Mouse (Mus musculus): ENCODE measurements at regions not wholly inside any gene's neighbourhood (a gene's known extent, or its start where the extent isn't known, plus 50 kb on each side); places are given as distances from the start of the nearest gene placed in this dataset.

DNA sequence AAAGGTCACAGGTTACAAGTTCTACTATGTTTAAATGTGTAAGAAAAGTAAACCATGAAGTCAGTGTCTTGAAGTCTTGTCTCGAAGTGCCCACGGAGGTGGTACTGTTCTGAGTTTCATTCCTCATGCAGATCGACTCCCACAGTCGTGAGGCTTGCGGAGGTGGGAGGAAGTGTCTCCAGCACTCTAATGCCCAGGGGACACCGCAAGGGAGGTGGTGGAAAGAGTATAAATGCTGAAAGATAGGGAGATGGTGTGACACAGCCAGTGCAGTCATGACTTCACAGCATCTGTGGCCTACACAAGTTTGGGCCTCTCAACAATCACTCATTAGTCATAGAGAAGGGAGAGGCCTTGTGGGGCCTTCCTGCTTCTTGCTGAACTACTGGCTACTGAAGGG, 112.8 kb upstream of the Adra1d start:
- no peak for DNase-seq (ENCODE audit: low spot score in 2 of 2)

DNA sequence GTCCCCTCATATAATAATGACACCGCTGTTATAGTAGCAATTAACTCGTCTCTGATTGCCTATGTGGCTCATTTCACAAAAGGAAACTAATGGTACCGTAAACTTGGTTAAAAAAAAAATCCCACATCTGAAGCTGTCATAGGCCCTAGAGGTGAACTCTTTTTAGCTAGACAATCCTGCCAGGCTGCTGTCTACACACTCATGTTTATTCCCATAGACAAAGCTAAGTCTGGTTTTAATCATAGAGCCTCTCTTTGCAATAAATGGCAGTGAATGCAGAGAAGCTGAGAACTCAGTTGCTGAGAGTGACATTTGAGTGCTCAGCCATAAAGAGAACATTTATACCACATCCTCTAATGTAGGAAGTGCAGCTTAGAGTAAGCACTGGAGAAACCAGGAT, 111.3 kb upstream of the Adra1d start:
- no peak for DNase-seq (ENCODE audit: low spot score in 2 of 2)

DNA sequence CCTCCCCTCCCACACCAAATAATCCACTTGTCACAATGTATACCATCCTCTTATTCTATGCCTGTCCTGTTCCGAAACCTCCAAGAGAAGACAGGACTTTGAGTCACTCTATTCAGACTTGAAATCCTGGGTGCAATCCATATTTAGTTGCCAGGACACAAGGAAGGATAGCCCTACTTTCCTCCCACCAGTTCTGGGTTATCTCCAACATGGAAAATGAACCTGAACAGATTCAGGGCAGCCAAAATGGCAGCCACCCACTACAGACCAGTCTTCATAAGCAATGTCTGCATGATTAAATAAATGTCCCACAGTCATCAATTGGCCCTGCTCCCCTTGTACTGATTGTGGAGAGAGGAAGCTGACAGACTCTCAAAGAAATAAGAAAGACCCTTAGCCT, 110.6 kb upstream of the Adra1d start:
- DNase-seq (ENCODE audit: low spot score in 2 of 2) = no peak

DNA sequence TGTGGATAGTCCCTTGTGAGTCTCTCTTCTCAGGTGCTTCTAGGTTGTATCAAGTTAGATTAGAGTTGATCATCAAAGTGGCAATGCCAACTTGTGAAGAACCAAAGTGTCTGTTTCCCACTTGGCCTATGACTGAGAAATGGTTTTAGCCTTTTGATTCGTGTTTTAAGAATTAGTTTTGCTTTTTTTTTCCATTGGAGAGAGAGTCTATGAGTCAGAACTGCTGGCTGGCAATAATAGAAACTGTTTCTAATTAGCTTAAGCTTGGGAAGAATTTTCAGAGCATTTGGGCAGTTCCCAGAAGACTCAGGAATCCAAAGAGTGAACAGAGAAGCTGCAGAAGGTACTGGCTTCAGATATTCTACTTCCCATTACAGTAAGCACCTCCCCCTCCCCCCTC, 110.1 kb upstream of the Adra1d start:
- DNase-seq (ENCODE audit: low spot score in 2 of 2) = no peak

DNA sequence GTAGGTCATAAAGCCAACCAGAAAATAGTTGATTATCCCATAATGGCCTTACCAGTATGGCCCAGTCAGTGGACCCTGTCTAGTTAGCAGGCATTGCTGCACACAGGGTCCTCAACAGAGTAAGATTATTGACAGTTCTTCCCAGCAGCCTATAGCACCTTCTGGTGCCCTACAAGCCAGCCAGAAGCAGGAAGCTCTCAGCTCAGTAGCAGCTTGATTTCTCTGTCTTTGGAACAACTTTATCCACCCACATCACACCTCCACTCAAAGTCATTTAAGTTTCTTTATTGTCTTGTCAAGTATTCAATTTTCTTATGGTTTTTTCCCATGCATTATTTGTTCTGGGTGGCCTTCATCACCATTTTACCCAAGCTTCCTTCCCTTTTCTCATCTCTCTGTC, 108.8 kb upstream of the Adra1d start:
- DNase-seq (ENCODE audit: low spot score in 2 of 2) = no peak

DNA sequence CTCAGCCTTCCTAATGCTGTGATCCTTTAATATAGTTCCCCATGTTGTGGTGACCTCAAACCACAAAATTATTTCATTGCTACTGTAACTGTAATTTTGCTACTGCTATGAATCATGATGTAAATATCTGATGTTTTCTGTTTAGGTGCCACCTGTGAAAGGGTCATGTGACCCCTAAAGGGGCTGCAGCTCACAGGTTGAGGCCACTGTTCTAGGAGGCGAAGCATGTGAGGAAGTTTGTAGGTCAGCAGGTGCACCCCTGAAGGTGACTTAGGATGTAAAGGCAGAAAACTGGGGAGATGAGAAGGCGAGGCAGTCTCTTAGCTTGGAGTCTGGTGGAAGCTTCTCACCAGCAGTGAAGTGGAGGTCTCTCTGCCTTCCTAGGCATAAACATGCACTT, 105.8 kb upstream of the Adra1d start:
- DNase-seq (ENCODE audit: low spot score in 2 of 2) = no peak

DNA sequence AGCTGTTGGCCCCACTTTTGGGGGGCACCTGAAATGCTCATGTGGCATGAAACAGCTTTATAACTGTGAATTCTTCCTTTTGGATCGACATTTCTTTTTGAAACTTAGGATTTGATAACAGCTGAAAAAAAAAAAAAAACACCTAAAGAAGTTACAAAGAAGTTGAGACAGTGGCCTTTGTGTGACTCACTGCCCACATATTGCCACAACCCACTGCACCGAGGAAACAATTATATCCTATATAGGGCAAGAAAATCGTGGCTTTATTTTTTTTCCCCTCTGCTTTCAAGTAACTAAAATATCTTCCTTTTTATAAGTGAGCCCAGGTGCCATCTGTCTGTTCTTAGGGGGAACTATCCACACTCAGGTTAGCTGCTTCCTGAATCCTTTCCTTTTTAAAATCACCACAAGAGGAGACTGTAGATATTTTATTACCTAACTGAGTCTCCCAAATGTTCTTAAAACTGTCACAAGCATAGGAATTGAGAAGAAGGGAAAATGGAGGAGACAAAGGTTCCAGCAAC, 104.8 kb upstream of the Adra1d start:
- DNase-seq (ENCODE audit: low spot score in 2 of 2) = no peak

DNA sequence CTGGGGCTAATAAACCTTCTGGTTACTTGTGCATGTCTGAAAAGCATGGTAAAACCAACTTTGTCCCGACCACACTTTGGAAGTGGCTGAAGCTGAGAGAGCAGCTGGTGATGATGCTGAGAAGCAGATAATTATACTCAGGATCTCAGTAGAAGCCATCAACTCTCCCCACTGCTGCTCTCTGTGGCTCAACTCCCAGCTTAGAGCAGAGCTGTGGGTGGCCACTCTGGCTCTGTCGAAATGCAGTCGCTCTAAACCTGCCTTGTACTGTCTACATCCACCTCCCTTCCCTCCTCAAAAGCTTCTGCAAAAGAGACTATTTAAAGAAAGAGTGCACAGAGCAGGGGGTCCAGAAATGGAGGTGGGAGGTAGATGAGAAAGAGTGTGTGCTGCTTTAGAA, 102.5 kb upstream of the Adra1d start:
- no peak for DNase-seq (ENCODE audit: low spot score in 2 of 2)

DNA sequence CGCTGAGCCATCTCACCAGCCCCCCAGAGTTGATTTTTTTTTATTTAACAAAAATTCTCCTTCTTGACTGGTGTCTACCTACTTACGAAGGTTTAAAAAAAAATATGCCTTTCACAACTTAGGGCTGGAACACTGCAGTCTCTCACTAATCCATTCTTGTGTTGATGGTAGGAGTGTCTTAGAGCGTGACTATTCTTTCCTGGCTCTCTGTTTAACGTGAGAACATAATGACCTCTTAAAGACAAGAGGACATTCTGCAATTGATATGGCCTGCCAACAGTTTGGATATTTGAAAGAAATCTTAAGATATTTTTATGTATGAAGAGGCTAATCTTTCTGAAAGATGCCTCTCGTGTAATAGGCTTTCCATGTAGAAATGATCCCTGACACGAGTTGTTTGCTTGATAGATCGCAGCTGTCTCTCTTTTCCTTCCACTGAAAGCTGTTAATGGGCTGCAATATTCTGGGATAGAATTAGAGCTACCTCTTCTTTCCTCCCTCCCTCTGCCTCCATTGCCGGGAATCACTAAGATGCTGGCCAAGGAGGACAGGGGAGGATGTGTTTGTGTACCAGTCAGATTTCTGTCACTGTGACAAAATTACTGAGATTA, 101.2 kb upstream of the Adra1d start:
- no peak for DNase-seq (ENCODE audit: low spot score in 2 of 2)

DNA sequence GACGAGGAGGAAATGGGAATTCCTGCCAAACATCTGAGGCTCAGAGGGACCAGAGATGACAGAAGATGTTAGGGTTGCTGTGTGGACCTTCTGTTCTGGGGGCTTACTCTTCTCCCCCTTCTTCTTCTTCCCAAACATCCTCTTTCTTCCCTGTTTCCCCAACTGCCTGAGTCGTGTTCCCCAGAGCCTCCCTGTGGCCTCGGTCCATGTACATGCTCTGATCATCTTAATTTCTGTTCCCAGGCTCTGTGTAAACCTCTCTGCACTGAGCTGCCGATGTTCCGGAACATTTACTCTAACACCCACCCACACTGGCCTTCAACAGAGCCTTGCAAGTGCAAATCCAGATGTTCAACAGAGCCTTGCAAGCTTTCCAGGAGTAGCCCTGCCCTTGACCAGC, 90.1 kb upstream of the Adra1d start:
- no peak for DNase-seq (ENCODE audit: low spot score in 2 of 2)

DNA sequence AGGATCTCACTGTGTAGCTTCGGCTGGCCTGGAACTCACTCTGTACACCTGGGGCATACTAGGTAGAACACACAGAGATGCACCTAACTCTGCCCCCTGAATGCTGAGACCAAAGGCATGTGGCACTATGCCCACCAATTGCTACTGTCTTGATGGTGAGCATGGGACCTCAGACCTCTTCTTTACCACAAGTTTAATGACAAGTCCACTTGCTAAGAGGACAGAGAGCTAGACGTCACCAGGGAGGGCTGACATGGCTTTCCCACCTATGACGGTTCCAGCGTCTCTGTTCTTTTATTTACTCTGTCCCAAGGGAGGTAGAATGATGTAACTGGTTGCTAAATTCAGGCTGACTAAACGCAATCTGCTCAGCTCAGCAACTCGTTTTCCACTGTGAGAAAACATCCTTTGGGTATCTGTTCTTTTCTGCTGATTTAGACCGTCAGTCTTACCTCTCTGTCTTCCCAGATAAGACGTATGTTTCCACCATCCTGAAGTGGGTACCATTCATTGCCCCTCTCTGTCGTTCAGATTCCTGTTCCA, 88.6 kb upstream of the Adra1d start:
- no peak for DNase-seq (ENCODE audit: low spot score in 2 of 2)

DNA sequence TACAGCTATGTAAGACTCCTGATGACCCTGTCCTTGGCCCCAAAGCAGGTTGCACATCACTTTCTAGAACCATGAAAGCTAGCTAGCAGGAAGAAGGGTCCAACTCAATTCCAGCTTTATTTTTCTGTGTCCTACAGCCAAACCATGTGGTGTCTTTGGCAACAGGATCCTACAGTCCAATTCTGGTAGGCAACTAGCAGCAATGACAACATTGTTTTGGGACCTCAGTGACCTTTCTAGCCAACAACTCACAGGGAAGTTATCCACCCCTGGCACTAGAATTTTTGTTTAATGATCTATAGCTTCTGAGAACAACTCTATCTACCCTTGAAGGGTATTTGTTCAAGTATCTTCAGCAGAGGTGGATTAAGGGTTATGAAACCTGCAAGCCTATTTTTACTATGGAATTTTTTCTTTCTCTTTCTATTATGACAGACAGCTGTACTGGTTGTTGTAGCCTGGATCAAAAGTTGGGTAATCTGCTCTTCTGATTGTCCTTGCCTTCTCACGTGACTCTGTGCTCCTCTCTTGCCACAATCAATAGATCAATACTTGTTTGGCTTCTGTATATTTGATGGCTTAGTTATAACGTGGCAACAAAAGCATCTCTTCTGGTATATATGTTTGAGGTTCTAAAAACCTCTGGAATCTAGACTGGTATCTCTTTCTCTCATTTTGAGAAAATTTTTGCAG, 82.2 kb upstream of the Adra1d start:
- DNase-seq (ENCODE audit: low spot score in 2 of 2) = no peak

DNA sequence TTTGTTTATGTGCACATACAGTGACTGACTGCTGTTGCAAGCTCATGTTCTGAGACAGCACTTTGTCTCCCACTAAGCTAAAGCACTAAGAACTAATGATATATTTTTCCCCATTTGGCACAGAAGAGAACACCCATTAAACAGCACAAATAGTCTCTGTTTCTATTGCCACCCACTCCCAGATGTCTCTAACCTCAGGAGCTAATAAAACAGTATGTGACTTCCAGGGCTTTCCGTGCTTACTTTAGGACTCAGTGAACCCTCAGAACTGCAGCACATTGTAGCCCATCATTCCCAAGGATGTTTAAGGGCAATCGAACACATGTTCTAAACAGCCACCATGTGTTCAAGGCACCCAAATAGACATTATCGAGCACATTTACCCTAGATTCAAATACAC, 80.4 kb upstream of the Adra1d start:
- DNase-seq (ENCODE audit: low spot score in 2 of 2) = no peak

DNA sequence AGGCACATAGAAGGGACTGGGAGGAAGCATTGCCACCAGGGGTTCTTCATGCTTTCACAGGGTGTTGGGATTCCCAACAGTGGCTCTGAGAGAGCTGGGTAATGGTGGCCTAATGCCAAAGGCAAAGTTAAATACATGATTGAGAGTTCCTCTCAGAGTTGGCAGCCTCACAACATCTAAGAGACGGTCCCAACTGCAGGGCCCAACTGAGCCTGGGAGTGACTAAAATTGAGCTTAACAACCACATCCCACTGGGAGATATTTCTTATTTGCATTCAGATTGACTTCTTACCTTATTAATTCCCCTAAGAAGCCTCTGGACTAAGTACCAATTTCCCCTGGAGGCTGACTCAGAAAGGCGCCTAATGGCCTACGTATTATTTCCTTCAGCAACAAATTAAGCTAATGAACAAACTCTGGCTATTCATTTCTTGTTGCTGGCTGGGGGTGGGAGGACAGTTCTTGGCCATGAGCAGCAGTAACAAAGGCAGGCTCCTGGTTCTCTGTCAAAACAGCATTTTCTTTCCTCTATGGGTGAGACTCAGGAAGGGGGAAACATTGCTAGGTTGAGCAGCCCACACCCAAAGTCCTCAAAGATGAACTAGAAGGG, 77.0 kb upstream of the Adra1d start:
- no peak for DNase-seq (ENCODE audit: low spot score in 2 of 2)

DNA sequence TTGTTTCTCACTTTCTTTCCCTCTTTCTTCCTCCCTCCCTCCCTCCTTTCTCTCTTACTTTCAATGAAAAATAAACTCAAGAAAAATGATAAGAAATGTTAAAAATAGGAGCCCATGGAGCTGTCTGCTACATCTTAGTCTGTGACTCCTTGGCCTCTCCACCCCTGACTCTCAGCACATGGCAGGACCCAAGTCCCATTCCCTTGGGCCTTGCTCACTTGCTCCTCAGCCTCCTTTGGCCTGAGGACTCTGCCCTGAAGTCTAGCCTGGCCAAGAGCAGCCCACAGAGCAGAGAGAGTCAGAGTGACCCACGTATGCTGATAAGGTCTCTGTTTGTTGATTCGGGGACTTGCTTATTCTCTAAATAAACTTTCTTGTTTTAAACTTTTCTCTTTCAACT, 73.7 kb upstream of the Adra1d start:
- DNase-seq (ENCODE audit: low spot score in 2 of 2) = no peak

DNA sequence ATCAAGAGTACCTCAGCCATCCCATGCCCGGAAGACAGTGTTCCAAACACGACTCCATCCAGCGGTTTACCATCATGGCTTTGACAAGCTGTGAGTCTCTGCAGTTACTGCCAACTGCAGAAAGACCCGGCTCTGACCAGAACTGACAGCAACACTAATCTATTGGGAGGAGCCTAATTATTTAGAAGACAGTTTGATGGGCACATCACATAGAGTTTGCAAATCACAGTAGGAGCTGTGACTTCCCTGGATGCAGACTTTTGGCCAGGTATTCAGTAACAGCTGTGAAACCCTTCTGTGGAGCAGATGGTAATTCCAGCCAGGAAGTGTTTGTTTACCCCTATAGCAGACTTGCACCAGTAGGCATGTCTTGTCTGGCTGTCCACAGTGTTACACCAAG, 55.8 kb upstream of the Adra1d start:
- DNase-seq (ENCODE audit: low spot score in 2 of 2) = no peak

DNA sequence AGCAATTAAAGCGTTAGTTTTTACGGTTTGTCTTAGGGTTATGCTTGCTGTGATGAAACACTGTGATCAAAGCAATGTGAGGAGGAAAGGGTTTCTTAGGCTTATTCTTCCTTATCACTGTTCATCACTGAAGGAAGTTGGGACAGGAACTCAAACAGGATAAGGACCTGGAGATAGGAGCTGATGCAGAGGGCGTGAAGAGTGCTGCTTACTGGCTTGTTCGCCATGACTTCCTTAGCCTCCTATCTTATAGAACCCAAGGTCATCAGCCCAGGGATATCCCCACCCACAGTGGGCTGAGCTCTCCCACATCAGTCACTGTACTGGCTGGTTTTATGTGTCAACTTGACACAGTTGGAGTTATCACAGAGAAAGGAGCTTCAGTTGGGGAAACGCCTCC, 50.4 kb upstream of the Adra1d start:
- DNase-seq (ENCODE audit: low spot score in 2 of 2) = no peak
